Mouse (Mus musculus): ENCODE data around the gene Rgs14. TPM values are rescaled to one million over a fixed set of nuclear protein-coding genes. Genes with fewer than 3 reads are reported as not detected.

Gene Rgs14
- total RNA-seq, 2 experiments from 2014 or later, result 113 to 119 TPM

DNA sequence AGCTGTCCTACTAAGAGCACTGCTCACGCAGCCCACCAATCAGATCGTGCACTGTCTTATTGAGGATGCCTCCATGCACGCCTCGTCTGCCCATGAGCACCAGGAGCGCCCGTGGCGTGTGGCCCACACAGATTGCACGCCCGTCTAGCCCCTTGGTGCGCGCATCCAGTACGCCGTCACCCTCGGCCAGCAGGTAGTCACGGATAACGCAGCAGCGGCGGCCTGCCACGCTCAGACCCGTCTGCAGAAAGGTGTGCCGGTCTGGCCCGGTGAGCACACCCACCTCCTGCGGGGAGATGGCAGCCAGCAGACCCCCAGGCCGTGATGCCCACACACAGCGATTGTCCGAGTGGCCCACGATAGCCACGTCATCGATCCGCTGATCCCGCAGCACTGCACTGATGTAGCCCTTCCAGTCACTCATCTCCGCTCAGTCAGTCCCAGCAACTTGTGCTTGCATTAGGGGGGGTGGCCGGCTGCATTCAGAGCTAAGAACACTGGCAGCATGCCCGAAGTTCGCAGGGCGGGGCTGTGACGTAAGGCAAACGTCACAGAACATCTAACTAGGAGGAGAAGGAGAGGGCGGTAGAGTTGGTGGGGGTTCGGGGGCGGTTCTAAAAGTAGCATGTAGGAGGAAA lies 45.3 kb downstream of the Rgs14 start, which contains the start of gene Pfn3:
Gene Pfn3 (minus strand): TSS at position 490 of the 638 bp plus-strand sequence.
- peak within 1 kb of the TSS; percentile 67; the same call in 1 of the 2 replicates for H3K27ac ChIP-seq
- DNase-seq (ENCODE audit: low spot score in 2 of 2), result peak; percentile 70 to 74
- H3K4me3 ChIP-seq, result peak within 1 kb of the TSS; percentile 51
- TF ChIP-seq CTCF (conservative IDR thresholded peaks at IDR 0.05), result no peak

DNA sequence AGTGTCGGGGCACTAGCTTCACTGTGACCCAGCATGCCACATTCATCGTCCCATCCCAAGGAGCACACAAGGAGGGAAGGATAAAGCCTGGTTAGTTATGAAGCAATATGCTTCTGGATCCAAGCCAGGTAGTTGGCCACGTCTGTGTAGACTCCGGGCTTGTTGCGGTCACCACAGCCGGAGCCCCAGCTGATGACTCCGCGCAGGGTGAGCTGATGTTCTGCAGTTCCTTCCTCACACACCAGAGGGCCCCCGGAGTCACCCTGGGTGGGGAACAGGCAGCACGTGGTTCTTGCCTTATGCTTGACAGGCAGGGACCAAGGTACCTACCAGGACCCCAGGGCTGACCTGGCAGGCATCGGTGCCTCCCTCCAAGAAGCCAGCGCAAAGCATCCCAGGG lies 48.5 kb downstream of the Rgs14 start:
- peak; percentile 95 for TF ChIP-seq CTCF (conservative IDR thresholded peaks at IDR 0.05)
- Histone ChIP-seq H3K4me3 (no peak overlapping the region), H3K27ac (no peak overlapping the region; the same call in 1 of the 2 replicates)
- DNase-seq (ENCODE audit: low spot score in 2 of 2), result peak; percentile 81 to 85

DNA sequence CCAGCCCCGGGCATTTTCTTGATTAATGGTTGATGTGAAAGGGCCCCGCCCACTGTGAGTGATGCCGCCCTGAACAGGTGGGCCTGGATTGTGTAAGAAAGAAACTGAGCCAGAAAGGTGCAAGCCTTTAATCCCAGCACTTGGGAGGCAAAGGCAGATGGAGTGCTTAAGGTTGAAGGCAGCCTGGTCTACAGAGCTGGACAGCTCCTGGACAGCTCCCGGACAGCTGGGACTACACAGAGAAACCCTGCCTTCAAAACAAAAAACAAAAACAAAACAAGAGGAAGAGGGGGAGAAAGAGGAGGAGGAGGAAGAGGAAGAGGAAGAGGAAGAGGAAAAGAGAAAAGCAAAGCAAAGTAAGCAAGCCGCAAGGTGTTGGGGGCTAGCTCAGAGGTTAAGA lies 49.6 kb downstream of the Rgs14 start:
- H3K27ac ChIP-seq, result no peak overlapping the region
- H3K4me3 ChIP-seq, result no peak overlapping the region
- TF ChIP-seq CTCF (conservative IDR thresholded peaks at IDR 0.05), result no peak
- DNase-seq (ENCODE audit: low spot score in 2 of 2), result no peak

DNA sequence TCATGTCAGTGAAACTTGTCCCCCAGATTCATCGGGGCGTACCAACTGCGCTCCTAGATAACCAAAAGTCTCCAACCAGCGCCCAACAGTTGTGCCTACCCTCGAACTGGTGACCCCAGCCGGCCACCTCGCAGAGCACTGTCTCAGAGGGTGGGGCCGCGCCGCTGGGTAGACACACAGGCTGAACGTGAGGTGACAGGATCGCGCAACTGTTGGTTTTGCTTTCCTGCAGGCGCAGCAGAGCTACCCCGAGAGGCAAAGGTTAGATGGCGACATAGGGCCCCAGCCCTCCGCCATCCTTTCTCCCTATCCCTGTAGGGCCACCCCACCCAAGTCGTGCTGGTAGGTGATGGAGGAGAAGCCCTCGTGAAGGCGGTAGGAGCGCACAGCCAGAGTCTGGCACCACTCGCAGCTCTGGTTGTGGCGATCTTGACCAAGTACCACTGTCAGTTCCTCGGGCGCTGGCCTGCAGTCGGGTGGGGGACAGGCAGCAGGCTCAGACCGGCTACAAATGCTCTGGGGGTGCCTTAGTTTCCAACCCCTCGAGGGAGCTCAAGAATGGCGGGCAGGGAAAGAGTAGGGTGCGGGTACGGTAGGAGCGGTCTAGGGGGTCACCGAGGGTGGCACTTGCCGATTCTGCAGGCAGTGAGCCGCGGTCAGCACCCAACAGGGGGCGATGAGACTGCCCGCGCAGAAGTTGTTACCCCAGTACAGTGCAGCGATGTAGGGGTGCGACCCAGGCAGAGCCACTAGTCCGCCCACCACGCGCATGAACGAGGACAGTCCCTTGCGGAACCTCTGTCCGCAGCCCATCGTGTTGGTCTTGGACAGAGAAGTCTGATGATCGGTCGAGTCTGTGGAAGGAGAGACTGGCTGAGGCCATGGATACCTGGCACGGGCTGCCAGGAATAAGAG lies 50.7 kb downstream of the Rgs14 start:
- H3K4me3 ChIP-seq, result peak overlapping the region; percentile 49; the same call in 1 of the 2 replicates
- no peak overlapping the region for H3K27ac ChIP-seq
- TF ChIP-seq CTCF (conservative IDR thresholded peaks at IDR 0.05), result no peak
- no peak for DNase-seq (ENCODE audit: low spot score in 2 of 2)

DNA sequence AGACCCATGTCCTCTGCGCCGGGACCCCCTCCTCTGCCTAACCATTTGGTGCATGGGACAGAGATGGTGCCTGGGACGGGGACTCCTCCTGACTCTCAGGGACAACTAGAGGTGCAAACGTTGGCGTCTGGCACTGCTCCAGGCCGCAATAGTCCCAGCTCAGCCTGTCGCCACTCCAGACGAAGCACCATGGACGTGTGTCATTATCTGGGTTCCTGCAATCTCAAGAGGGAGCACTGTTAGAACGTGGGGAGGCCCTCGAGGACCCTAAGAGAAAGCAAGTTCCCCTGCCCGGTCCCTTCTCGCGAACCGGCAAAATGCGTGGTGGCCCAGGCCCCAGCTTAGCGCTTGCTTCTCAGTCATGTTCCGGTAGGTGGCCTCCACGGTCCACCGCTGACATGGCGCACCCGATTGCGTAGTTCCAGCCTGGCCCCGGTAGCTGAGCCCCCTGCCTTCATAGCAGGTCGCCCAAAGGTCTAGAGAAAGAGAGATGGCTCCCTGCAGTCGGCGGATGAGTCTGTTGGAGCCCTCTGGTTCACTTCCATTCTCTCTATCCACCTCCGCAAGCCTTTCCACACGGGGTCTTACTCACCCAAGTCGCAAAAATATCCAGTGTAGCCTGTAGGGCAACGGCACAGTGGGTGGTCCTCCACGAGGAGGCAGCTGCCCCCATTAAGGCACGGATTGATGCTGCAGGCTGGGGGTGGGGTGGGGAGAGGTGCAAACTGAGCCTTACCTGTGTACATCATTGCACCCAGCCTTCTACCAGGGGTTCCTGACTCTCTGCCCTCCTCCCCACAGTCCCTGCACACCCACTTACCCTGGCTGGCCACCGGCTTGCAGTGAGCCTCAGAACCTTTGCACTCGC lies 51.6 kb downstream of the Rgs14 start:
- H3K4me3 ChIP-seq, result peak overlapping the region; percentile 49
- peak overlapping the region; percentile 78 for H3K27ac ChIP-seq
- TF ChIP-seq CTCF (conservative IDR thresholded peaks at IDR 0.05), result peak; percentile 89
- peak; percentile 52 to 70 for DNase-seq (ENCODE audit: low spot score in 2 of 2)

DNA sequence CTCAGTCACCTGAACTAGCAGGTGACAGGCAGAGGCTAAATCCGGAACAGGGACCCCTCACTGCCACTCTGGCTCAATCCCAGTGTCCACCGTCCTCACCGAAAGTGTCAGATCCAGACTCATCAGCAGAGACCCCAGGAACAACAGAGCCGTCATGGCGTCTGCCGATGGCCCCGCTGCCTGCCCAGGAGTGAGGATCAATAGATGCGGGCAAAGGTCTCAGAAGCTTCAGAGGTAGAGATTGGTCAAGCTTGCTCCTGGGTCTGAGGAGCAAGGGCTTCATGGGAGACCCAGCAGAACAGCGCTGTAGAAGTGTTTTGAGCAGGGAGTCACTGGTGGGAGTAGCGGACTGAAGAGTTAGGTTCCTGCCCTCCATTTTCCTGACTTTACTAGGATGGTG lies 57.1 kb downstream of the Rgs14 start, which contains the start of gene F12:
Gene F12 (minus strand): TSS at position 181 of the 400 bp plus-strand sequence.
- no peak for TF ChIP-seq CTCF (conservative IDR thresholded peaks at IDR 0.05)
- Histone ChIP-seq H3K27ac (no peak within 1 kb of the TSS), H3K4me3 (no peak within 1 kb of the TSS)
- DNase-seq (ENCODE audit: low spot score in 2 of 2), result no peak

DNA sequence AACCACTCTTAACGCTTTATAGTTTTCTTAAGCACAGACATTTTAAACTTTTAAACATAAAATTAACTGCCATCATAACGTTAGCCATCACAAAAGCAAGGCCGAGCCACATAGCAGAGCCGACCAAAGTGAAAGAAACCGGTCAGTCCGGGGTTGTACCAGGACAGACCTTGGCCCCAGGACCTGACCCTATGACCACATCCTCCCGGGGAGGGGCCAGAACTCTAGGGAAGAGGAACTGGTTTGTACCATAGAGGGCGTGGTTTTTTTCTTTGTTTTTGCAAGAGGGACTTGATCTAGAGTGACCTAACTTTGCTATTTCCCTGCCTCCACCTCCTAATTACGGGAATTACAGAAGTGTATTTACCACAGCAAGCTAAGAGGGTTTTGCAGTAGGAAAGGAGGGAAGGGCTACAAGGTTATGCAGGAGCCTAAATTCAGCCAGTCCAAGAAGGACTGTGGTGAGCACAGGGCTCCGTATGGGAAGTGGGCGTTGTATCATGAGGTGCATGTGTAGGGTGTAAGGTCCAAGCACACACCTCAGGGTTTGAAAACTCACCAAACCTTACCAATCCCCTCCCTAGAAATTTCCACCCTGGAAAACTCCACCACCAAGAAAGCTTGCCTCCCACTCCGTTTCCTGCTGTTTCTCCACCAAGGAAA lies 59.8 kb downstream of the Rgs14 start:
- no peak for TF ChIP-seq CTCF (conservative IDR thresholded peaks at IDR 0.05)

DNA sequence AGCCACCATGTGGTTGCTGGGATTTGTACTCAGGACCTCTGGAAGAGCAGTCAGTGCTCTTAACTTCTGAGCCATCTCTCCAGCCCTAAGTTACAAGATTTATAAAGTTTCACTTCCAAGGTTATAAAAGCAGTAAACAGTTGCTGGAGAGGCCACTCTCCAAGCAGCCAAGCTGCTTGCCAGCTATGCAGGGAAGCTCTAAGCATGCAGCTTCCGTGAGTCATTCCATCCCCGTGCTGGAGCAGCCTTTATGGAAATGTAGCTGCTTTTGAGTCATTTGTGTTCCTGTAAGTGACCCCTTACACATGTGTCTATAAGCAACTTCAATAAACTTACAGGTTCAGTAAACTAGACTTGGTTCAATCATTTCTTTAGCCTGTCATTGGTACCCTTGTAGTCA lies 61.0 kb downstream of the Rgs14 start:
- DNase-seq (ENCODE audit: low spot score in 2 of 2), result no peak
- no peak overlapping the region for H3K4me3 ChIP-seq
- H3K27ac ChIP-seq, result no peak overlapping the region
- no peak for TF ChIP-seq CTCF (conservative IDR thresholded peaks at IDR 0.05)

More for the DNA sequence above, 59.8 kb downstream of the Rgs14 start:
- no peak overlapping the region for H3K4me3 ChIP-seq
- H3K27ac ChIP-seq, result no peak overlapping the region
- DNase-seq (ENCODE audit: low spot score in 2 of 2), result no peak

DNA sequence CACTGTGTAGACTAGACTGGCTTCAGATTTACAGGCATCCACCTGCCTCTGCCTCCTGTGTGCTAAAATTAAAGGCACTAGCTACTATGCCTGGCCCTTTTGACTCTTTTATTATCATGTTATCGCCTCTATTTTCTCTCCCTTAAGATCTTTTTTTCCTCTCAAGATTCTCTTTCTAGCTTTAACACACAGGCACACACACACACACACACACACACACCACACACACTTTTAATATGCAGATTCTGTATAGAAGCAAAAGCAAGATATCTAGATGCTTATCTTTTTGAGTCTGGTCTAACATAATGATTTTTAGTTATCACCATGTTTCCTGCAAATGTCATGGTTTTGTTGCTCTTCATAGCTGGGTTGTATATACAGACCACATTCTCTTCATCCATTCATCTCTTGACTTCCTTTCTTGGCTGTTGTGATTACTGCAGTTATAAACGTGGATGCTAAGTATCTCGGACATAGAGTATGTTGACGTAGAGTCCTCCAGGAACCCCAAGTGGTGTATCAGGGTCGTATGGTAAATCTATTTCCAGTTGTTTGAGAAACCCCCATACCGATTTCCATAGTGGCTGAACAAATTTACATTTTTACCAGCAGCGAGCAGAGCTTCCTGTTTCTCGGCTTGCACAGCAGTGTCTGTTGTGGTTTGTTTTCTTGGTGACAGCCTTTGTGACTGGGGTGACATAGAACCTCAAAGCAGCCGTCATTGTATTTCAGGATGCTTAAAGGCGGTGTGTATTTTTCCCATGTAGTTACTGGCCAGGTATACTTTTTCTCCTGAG lies 62.6 kb downstream of the Rgs14 start:
- no peak for DNase-seq (ENCODE audit: low spot score in 2 of 2)
- no peak overlapping the region for H3K4me3 ChIP-seq
- no peak for TF ChIP-seq CTCF (conservative IDR thresholded peaks at IDR 0.05)
- H3K27ac ChIP-seq, result no peak overlapping the region

Other genes starting within 250 kb of the Rgs14 start
- gene Gm17617, start 236.2 kb upstream of the Rgs14 start, total RNA-seq (2021), result not detected
- under 1 TPM; 0.36 to 0.42 TPM for gene Fgfr4, start 217.1 kb upstream of the Rgs14 start, total RNA-seq (2021)
- 100 to 1,000 TPM; 125 to 131 TPM for gene Nsd1, start 159.9 kb upstream of the Rgs14 start, total RNA-seq (2021)
- 100 to 1,000 TPM; 142 to 153 TPM for gene Prelid1, start 49.2 kb upstream of the Rgs14 start, total RNA-seq (2021)
- 10 to 100 TPM; 82.8 to 84.2 TPM for gene Rab24, start 47.8 kb upstream of the Rgs14 start, total RNA-seq (2021)
- 1 to 10 TPM; 1.2 to 1.8 TPM for gene Mxd3, start 39.9 kb upstream of the Rgs14 start, total RNA-seq (2021)
- gene Lman2, start 6.9 kb upstream of the Rgs14 start, total RNA-seq (2021), result 10 to 100 TPM; 66.2 to 66.8 TPM
- gene Slc34a1, start 28.5 kb downstream of the Rgs14 start, total RNA-seq (2021), result under 1 TPM in 1 of 2 experiments, not detected in 1; 0.15 TPM
- gene Pfn3, start 45.5 kb downstream of the Rgs14 start, total RNA-seq (2021), result not detected
- gene F12, start 57.1 kb downstream of the Rgs14 start, total RNA-seq (2021), result under 1 TPM; 0.44 to 0.93 TPM
- 10 to 100 TPM; 64.8 to 65.8 TPM for gene Grk6, start 75.3 kb downstream of the Rgs14 start, total RNA-seq (2021)
- gene Prr7, start 94.5 kb downstream of the Rgs14 start, total RNA-seq (2021), result 10 to 100 TPM; 83.0 to 84.5 TPM
- 100 to 1,000 TPM; 396 to 403 TPM for gene Dbn1, start 118.4 kb downstream of the Rgs14 start, total RNA-seq (2021)
- 10 to 100 TPM; 97.4 to 99.9 TPM for gene Pdlim7, start 143.9 kb downstream of the Rgs14 start, total RNA-seq (2021)
- 10 to 100 TPM; 12.2 to 13.7 TPM for gene Dok3, start 159.6 kb downstream of the Rgs14 start, total RNA-seq (2021)
- 10 to 100 TPM; 56.2 to 60.6 TPM for gene Ddx41, start 166.9 kb downstream of the Rgs14 start, total RNA-seq (2021)
- gene Fam193b, start 201.4 kb downstream of the Rgs14 start, total RNA-seq (2021), result 10 to 100 TPM; 95.3 to 97.7 TPM
- gene Tmed9, start 204.0 kb downstream of the Rgs14 start, total RNA-seq (2021), result 100 to 1,000 TPM; 133 to 138 TPM
- 10 to 100 TPM; 22.8 to 24.3 TPM for gene B4galt7, start 230.2 kb downstream of the Rgs14 start, total RNA-seq (2021)

Measured in layer of hippocampus, adult 2 months (tissue).